Mouse (Mus musculus): ENCODE data around the gene Blzf1.

Gene Blzf1

DNA sequence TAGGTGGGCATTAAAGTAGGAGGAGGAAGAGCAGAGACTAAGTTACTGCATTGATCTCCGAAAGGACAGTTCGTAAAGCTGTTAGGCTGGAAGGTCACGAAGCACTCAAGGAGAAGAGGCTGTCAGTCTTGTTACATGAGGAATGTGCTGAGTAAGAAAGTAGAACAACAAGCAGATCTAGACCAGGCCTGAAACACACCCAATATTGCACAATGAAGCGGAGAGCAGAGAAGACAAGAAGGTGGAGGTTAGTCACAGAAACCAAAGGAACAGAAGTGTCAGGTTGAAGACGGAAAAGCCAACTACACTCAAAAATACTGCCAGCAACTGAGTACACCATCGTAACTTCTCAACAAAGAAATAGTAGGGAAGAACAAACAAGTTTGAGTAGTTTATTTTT, 13.2 kb downstream of the Blzf1 start:
- no peak for DNase-seq (ENCODE audit: low read depth, low spot score)

DNA sequence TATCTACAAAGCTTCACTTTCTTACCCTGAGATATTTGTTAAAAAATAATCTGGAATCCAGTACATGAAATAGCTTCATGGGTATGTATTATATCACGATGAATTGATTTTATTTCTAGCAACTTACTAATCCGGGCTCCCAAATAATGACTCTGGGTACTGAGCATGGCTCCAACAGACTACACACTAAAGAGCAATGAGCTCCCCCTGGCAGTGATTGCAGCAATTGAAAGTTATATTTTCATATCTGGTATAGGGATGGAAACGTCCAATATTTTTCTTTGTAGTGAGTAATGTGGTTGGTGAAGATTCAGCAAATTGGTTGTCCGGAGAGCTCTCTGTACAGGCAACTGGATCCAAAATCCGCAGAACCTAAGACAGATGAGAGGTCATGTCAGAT, 15.2 kb downstream of the Blzf1 start:
- DNase-seq (ENCODE audit: low read depth, low spot score) = no peak

GRCm38 (mm10) chr1:164287406-164287805, 19.9 kb downstream of the Blzf1 start:
- no peak for DNase-seq (ENCODE audit: low read depth, low spot score)

DNA sequence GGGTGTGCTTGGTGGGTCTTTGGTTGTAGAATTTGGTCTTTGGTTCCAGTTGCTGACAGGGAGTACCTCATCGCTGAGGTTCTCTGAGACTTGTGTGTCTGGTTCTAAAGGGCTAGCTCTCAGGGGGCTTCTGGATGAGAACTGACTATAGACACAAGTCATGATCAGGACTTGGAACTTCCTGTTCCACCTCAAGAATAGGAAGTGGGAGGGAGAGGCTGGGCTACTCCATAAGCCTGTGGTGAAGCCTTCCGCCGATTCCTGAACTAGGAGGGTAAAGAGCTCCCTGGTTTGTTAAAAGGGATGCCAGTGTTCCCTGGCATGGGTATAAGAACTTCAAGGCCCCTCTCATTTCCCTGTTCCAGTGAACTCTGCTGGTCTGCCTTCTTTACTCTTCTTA, 23.3 kb downstream of the Blzf1 start:
- DNase-seq (ENCODE audit: low read depth, low spot score) = no peak

DNA sequence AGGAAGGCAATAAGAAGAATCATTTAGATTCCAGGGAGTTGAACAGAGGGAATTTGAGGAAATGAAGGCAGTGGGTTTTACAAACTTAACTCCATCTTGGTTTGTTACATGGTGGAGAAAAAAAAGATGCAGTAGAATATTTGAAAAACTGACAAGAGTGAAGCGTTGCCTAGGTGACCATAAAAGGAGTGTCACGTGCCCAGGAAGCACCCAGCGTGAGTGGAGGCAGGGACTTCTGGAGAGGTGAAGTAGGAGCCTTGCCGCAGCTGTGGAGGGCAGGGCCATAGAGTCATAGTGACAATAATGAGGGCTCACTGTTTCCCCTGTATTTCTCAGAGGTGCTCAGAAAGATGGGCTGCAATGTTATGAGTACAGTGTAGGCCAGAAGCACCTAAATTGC, 28.0 kb downstream of the Blzf1 start:
- DNase-seq (ENCODE audit: low read depth, low spot score) = no peak

DNA sequence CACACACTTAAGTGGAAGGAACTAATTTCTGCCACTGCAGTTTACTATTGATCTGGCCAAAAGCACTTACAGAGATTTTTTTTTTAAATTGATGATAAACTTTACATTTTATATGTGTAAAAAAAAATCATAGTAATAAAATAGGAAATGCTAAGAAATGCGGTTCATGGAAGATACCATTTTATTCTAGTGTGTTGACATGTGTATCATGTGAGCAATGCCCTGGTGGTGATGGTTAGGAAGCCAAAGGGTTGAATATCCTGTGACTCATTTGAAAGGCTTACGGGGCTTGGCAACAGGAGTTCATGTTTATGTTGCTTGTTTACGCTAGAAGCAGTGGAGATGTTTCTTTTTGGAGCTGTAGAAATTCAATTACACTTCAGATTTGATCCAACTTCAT, 30.7 kb downstream of the Blzf1 start:
- DNase-seq (ENCODE audit: low read depth, low spot score) = no peak

- peak; percentile 82 for DNase-seq (ENCODE audit: low read depth, low spot score)
These were observed 31.8 kb downstream of the Blzf1 start, which contains the start of gene Ccdc181 for GRCm38 (mm10) chr1:164275455-164275954. Gene Ccdc181, plus strand, starts transcription at chr1:164275585.

DNA sequence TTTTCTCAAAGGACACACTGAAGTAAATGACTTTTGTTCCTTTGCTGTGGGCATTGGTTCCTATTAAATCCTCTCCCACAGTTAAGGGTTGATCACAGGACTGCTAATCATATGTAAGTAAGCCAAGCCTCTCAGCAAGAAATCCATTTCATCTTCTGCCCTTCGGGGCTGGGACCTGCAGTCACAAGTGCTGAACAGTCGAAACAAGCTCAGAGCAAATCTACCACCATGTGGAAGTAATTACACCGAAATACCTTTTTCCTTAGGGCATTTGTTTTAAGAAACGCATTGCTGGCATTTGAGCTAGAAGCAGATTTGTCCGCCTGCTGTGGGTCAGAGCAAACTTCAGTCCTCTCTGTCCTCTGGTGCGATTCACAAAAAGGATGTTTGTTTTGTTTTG, 33.6 kb downstream of the Blzf1 start:
- DNase-seq (ENCODE audit: low read depth, low spot score) = no peak

- DNase-seq (ENCODE audit: low read depth, low spot score) = no peak
These were observed 36.3 kb downstream of the Blzf1 start for GRCm38 (mm10) chr1:164270941-164271340.

DNA sequence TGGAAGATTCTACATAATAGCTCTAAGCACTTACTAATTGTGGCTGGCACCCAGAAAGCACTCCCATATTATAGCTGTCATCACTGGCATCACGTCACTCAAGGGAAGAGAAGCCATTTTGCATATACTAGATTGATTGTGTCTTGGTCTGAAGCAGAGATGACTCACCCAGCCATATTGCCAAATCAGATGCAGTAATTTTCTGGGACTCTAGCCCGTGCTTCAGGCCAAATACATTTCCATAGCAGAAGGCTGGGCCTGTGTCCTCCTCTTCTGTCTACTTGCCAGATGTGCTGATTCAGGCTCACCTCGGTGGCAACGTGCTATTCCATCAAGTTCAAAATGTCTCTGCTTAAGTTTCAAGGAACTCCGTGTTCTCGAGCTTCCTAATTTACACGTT, 45.7 kb downstream of the Blzf1 start:
- no peak for DNase-seq (ENCODE audit: low read depth, low spot score)

DNA sequence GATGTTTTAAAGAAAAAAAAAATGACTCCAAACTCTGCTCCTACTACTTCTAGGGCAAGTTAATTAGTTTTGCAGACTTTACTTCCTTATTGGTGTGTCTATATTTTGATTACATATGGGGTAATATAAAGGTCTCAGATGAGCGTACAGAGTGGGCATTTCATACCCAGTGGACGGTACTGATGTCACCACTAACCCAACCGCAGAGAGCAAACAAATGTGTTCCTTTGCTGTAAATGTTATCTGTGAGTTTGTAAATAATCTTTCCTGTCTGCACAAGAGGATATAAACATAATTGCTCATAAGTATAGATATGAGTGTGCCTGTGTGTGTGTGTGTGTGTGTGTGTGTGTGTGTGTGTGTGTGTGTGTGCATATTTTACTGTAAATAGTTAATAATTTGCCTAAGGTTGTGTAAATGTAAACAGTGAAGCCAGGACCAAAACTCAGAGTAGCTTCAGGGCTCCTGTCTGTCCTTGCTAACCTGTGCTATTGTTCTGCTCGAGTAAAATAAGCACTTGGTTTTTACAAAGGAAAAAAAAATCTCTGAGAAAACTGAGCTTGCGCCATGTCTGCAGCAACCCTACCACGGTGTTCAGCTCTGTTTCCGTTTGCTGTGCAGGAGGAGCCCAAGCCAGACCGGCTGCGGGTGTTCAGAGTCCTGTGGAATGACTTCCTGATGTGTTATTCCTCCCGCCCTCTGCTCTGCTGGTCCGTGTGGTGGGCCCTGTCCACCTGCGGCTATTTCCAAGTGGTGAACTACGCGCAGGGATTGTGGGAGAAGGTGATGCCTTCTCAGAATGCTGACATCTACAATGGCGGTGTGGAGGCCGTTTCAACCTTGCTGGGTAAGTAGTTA, 46.9 kb downstream of the Blzf1 start:
- DNase-seq (ENCODE audit: low read depth, low spot score) = no peak

DNA sequence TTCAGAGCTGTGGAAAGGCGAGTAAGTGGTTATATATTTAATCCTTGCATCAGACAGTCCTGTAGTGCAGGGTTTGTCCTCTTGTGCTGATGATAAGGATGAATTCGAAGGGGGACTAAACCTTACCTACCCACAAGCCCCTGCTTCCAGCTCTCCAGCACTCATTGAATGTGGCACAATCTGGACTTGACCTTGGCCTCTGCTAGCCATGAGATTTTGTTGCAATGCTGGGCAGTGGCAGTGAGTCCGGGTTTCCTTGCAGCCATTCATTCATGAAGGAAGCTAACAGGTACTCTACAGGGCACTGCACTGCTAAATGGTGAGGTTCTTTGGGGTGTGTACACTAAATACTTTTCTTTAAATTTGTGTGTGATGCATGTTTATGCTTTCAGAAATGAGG, 52.5 kb downstream of the Blzf1 start:
- no peak for DNase-seq (ENCODE audit: low read depth, low spot score)

GRCm38 (mm10) chr1:164252551-164252950, 54.7 kb downstream of the Blzf1 start:
- no peak for DNase-seq (ENCODE audit: low read depth, low spot score)

GRCm38 (mm10) chr1:164251438-164251837, 55.9 kb downstream of the Blzf1 start:
- DNase-seq (ENCODE audit: low read depth, low spot score) = no peak

GRCm38 (mm10) chr1:164250391-164251150, 56.7 kb downstream of the Blzf1 start:
- DNase-seq (ENCODE audit: low read depth, low spot score) = no peak

- no peak for DNase-seq (ENCODE audit: low read depth, low spot score)
These were observed 58.0 kb downstream of the Blzf1 start for GRCm38 (mm10) chr1:164249332-164249711.

- DNase-seq (ENCODE audit: low read depth, low spot score) = peak; percentile 91
These were observed 58.6 kb downstream of the Blzf1 start, which contains the start of gene Slc19a2 for GRCm38 (mm10) chr1:164248465-164249331. Gene Slc19a2, plus strand, starts transcription at chr1:164249046.

DNA sequence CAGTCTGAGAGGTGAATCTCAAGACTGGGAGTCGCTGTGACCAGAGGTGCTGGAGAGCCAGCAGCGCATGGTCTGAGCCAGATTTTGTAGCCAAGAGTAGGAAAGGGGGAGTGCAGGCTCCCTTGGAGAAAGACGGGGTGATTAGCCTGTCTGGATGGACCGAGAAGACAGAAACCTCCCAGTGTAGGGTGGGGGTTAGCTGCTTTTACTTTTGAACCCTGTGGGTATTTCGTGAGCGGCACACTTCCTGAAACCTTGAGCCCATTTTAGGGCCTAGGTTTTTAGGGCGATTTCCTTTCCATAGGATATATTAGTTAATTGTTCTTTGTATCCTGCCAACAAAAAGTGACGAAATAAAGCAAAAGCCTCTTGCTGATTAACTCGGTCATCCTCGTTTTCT, 59.3 kb downstream of the Blzf1 start:
- no peak for DNase-seq (ENCODE audit: low read depth, low spot score)

GRCm38 (mm10) chr1:164247442-164247841, 59.8 kb downstream of the Blzf1 start:
- DNase-seq (ENCODE audit: low read depth, low spot score) = no peak

DNA sequence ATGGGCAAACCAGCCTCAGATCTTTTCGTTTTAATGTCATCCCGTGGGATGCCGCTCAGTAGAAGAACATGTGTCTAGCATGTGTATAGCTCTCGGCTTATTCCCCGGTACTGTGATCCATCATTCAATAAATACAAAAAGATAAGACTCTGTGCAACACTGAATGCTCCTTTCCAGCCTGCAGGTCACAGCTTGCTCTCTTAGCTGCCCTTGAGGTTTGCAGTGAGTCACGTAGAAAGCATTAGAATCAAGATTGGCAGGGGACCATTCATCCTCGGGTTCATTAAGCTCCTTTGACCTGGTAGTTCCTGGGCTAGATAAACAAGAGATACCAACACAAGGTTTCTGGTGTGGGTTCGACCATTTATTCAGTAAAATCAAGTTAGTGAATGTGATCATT, 64.5 kb downstream of the Blzf1 start:
- no peak for DNase-seq (ENCODE audit: low read depth, low spot score)

- DNase-seq (ENCODE audit: low read depth, low spot score) = no peak
These were observed 65.8 kb downstream of the Blzf1 start for GRCm38 (mm10) chr1:164241494-164241893.

Data from brain, embryonic 18.5 days (tissue).